Mouse (Mus musculus): ENCODE data around the gene Pla2g2c.

The Pla2g2c gene

DNA sequence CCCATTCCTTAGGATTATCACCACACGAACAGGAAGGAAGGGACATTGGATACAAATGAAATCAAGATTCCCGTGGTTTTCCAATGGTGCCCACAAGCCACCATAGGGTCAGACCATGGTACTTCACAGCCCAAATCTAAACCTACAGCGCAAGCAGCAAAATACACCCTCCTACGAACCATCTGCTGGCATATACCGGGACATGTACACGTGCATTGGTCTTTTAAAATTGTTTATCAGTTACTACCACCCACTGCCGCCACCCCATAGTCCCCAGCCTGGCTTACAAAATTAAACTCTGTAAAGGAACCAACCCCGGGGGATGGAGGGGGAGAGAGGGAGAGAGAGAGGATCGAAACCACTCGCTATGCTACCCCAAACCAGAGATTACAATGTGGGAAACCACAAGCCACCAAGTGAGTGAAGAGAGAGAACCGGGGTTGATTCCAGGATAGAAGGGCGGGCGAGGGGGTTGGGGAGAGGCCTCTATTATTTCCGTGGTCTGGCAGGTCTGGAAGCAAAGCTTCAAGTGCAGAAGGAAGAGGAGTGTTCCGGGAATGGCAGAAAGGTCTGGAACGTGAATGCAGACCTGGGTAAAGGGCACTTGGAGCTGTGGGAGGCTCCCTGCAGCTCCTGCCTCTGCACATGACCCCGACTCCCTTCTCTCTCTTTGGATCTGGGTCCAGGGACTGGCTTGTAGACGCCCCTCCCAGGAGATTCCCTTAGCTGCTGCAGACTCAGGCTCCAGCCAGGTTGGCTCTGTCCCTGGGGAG, at the start of gene Pla2g2c:
TSS of gene Pla2g2c (plus strand) at position 439 of the 773 bp plus-strand sequence.
- no peak for DNase-seq (ENCODE audit: low spot score)

DNA sequence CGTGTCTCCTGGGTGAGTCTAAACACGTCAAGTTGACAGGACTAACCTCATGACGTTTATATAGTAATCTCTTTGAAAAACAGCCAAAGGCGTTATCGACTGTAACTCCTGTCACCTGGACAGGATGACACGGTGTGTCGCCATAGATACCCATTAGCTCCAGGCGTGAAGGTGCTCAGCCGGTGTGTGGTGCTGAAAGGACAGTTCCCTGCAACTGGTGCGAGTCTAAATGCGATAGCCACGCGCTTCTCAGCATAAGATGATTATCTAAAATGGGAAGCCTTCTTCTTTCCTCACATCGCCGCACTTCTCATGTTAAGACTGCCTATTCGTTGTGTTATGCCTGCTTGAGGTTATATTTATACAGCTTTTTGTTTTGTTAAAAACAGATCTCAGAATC, 48.1 kb upstream of the Pla2g2c start:
- DNase-seq (ENCODE audit: low spot score) = peak; percentile 51

DNA sequence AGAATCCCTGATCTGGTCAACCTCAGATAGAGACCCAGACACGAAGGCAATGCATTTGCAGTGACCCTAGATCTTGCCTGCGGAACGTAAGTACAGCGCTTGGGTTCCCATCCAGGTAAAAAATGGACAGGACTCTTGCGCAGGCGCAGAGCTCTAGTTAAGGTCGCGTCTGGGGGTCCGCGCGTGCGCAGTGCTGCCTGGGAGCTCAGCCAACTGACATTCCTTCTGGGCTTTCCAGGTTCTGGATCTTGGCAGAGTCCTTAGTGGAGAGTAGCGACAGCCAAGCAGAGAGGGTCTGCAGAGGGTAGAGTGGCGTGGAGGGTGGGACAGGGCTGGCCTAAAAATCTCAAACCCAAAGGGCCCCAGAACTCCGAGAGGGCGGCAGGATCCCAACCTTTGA, 47.0 kb upstream of the Pla2g2c start:
- peak; percentile 65 for DNase-seq (ENCODE audit: low spot score)

DNA sequence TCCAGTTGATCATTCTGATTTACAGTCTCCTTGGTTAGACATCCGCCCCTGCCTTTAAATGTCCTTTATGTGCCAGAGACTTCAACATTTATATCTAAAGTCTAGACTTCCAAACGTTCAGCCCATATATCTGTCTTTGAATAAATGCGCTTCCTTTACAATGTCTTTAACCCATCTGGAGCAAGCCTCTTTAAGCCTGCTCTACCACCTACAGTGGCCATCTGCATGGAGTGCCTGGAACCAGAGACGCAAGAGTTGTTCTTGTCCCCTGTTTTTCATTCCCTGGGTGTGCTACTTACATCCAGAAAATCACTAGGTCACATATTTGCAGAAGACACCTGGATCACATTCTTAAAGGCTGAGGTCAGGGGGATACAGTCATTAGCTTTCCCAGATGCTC, 44.5 kb upstream of the Pla2g2c start:
- no peak for DNase-seq (ENCODE audit: low spot score)

DNA sequence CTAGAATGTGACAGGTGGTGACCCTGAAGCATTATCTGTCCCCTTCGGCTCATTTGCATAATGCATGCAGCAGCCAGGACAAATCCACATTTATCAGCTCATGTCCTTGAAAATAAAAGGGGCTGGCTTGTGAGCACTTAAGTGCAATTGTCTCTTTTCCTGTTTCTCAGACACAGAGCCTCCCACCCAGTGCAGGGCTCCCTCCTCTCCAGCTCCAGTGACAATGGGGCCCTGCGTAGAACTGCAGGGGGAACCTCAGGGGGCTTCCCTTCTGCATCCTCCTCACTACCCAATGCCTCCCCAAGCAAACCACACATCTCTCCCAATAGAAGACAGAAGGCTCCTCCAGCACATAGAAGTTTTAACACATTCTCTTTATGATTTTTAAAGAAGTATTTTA, 41.8 kb upstream of the Pla2g2c start:
- no peak for DNase-seq (ENCODE audit: low spot score)

DNA sequence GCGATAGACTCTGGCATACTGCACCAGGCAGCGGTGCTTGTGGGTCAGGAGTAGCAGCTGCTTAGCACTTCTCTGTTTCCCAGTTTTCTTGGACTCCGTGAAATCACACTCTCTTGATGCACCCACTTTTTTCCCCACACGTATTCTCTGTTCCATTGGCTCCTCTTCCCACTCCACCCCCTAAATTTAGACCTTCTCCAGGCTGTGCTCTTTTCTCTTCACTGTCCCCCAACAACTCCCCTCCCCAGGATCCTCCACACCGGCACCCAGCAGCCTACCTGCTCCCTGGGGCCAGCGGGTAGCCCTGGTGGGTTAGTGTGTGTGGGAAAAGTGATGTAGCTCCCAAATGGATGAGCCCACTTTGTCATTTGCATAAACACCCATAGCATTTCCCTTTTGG, 38.8 kb upstream of the Pla2g2c start:
- DNase-seq (ENCODE audit: low spot score) = no peak

- DNase-seq (ENCODE audit: low spot score) = no peak
These were observed 35.5 kb upstream of the Pla2g2c start for GRCm38 (mm10) chr4:138689094-138689512.

DNA sequence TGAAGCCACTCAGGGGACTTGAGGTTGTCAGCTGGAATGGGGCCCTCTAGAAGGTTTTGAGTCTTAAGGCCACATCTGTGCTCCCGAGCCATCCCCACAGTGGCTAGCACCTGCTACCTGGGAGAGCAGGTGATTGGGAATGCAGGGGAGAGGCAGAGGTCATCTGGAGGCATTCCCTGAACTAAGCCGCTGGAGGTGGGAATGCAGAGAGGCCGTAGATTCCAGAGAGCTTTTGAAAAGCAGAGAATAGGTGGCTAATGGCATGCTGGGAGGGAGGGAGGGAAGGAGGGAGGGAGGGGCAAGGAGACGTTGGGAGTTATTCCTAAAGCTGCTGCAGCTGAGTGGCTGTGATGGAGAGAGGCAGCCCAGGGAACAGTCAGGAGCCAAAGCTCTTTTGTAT, 34.0 kb upstream of the Pla2g2c start:
- no peak for DNase-seq (ENCODE audit: low spot score)

GRCm38 (mm10) chr4:138691443-138692181, 33.0 kb upstream of the Pla2g2c start:
- DNase-seq (ENCODE audit: low spot score) = no peak

DNA sequence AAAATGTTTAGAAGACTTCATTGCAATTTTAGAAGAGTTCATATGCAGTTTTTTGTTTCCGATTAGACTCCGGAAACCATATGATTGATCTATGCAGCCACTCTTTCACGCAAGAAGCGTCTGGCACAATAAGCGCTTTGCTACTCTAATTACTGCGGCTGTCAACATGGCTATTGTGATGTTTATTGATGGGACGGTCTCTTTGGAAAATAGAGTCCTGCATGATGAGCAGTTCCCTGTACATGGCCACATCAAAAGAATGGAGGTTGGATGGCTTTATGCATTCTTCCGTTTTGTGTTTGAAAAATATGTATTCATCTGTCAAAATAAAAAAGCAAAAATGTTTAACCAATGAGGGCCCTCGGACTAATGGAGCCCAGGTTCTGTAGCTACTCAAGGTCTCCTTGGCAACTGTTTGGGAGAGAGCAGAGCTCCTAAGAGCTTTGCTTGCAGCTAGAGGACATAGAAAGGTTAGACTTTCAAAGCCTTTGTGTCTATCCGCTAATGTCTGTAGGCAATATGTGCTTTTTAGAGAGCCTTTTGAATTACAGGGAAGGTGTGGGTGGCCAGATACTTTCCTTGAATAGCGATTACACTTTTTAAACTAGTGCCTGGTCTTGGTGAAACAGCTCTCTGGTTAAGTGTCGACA, 31.4 kb upstream of the Pla2g2c start:
- no peak for DNase-seq (ENCODE audit: low spot score)

DNA sequence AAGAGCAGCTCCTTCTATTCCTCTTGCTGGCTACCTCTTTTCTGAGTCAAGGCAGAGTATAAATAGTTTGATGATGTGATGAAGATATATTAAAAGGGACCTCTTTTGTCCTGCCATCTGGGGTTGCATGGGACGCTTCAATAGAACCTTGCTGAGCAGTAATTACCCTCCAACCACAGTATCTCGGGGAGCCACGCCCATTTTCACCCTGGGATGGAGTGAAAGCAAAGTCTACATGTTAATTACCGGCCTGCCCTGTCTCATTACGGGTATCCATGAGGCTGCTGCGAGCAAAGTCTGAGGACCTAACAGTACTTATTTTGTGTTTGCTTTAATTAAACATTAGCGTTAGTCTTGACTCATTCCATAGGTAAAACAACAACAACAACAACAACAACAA, 27.9 kb upstream of the Pla2g2c start:
- no peak for DNase-seq (ENCODE audit: low spot score)

- DNase-seq (ENCODE audit: low spot score) = no peak
These were observed 27.3 kb upstream of the Pla2g2c start for GRCm38 (mm10) chr4:138697166-138697860.

DNA sequence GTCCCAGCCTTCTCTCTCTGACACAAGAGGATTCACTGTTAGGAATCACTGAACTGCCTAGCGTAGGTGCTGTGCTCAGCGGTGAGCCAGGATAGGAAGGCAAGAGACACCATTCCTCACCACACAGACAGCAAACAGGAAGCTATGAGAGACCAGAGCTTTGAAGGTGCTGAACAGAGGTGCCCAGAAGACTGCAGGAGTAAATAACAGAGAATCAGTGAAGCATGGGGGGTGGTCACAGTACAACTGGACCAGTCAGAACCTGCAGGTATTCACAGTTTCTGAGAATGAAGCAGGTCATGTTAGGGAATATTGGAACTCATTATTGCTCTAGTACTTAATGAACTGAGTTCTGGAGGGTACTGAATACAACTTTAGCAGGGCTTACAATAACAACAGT, 26.3 kb upstream of the Pla2g2c start:
- DNase-seq (ENCODE audit: low spot score) = no peak

DNA sequence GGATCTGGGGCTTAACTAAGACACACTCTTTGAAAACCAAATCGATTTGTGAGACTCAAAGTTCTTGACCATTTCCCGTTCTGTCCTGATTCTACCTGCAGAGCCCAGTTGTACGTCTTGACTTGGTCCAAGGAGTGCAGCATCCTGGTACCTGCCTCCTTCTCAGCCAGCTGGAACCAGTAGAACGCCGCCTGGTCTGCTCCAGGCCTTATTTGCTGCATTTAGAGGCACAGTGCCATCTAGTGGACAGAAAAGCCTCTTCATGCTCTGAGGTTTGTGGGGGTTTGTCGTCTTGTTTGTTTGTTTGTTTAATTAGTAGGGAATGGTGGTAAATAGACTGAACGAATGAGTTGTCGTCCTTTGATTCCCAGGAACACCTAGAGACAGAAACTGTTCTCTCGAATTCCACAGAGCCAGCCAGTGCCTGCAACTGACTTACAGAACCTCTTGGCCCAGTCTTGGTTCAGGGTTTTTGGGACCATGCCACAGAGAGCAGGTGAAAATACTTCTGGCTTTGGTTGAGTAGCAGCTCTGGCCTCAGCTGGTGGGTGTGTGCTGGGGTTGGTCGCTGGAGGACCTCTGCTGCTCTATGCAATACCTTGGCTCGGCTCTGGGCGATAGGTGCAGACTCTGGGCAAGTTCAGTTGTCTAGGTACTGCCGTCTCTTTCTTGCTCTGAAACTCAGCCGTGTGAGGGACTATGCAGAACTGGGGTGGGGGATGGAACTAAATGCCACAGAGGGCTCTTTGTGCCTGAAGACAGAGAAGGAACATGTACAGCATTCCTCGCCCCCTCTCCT, 24.2 kb upstream of the Pla2g2c start:
- no peak for DNase-seq (ENCODE audit: low spot score)

DNA sequence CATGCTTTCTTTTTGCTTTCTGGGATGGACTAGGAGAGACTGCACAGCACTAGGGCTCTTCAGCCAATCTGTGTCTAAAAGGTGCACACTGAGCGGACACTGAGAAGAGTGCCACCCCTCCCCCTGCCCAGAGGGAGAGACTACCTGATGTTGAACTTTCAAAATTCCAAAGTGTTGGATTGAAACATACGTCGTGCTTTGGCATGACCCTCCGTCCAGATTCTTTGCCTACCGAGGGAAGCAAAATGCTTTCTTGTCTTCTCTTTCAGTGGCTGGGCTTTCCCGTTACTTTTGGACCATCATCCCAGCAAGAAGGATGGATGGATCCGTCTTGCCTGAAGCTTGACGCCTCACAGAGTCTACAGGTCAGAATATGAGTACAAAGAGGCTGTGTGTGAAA, 23.5 kb upstream of the Pla2g2c start:
- DNase-seq (ENCODE audit: low spot score) = no peak

- no peak for DNase-seq (ENCODE audit: low spot score)
These were observed 22.6 kb upstream of the Pla2g2c start for GRCm38 (mm10) chr4:138702031-138702430.

DNA sequence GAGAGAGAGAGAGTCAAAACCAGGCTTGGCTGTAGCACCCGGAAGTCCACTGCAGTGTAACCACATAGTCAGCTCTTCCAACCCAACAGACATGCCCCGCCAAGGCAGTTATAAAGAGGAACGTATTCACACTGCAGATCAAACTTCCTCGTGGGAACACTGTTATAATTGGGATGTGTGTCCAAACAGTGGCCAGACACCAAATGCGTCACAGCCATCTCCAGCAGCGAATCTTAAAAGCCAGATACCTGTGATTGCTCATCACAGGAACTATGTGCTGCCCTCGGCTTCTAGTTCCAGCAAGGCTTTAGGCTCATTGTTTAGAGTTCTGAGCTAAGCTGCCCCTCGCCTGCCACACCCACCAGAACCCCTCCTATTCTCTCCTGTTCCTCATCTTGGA, 22.1 kb upstream of the Pla2g2c start:
- no peak for DNase-seq (ENCODE audit: low spot score)

- no peak for DNase-seq (ENCODE audit: low spot score)
These were observed 21.0 kb upstream of the Pla2g2c start for GRCm38 (mm10) chr4:138703591-138703990.

DNA sequence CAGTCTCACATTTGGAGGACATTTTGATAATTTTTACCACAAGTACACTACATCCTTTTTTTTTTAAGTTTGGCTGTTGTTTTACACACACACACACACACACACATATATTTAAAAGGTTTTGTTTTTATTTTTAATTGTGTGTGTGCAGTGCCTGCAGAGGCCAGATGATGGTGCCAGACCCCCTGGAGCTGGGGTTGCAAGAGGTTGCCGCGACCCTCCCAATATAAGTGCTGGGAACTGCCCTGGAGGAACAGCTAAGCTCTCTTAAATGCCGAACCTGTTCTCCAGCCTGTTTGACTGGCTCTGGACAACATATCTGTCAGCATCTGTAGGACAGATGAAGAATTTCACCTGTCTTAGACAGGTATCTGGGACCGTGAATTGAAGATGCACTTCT, 20.4 kb upstream of the Pla2g2c start:
- no peak for DNase-seq (ENCODE audit: low spot score)

- no peak for DNase-seq (ENCODE audit: low spot score)
These were observed 18.0 kb upstream of the Pla2g2c start for GRCm38 (mm10) chr4:138706620-138707019.

DNA sequence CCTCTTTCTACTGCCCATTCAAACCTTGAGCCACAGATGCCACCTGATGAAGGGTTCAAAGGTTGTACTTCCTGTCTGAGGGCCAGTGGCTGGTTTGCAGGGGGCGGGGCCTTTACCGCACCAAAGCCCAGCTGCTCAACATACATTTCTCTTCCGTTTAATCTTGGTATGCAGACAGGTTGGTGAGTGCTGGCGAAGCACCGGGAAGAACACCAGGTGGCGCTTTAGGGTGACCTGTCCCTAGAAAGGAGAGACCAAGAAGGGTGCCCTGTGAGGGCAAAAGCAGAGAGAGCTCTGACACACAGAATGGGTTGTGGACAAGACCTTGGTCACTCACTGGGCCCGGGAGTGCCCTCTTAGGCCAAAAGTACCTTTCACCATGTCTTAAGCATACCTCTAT, 16.0 kb upstream of the Pla2g2c start:
- peak; percentile 81 for DNase-seq (ENCODE audit: low spot score)

DNA sequence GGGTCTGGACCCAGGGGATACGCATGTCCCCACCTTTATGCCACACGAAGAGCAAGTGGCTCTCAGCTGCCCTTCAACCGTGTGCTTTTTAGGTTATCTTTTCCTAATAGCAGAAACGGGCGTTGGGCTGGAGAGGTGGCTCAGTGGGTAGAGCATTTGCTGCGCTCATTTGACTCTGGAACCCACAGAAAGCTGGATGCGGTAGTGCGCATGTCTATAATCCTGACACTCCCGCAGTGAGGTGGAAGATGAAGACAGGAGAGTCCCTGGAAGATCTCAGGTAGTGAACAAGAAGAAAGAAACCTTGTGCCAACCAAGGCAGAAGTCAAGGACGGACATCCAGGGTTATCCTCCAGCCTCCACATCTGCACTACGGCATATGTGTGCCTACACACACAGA, 15.3 kb upstream of the Pla2g2c start:
- no peak for DNase-seq (ENCODE audit: low spot score)
